Mouse (Mus musculus) liver, embryonic 14.5 days (tissue): ENCODE results near the gene Khdc4. TPM values are rescaled to one million over a fixed set of nuclear protein-coding genes. Genes with fewer than 3 reads are reported as not detected.

Experiments used
- ATAC-seq: fragments of 200-750 bp; cut with Nextera tagmentation; 2 replicates; pipeline ENCODE4 v1.8.0; 2017; ENCODE audit warnings: moderate number of reproducible peaks, mild to moderate bottlenecking, moderate library complexity; ENCODE audit not compliant: insufficient read depth
- DNase-seq, 3 experiments: peaks; one replicate each; pipeline ENCODE4 v3.0.0-alpha.2; 2012 to 2013; ENCODE audit warnings: low read depth in 3 of 3, low spot score in 3 of 3
- H3K27ac ChIP-seq: fragments of 300-500 bp; sonication (generic); 2 replicates; pipeline ENCODE4 v1.5.1; 2014; ENCODE audit warnings: moderate library complexity, mild to moderate bottlenecking, control low read depth, inconsistent platforms
- H3K27me3 ChIP-seq: fragments of 300-500 bp; sonication (generic); 2 replicates; pipeline ENCODE4 v1.6.1; 2014; ENCODE audit warnings: mild to moderate bottlenecking, low read length, moderate library complexity; ENCODE audit not compliant: control insufficient read depth, insufficient read depth
- H3K36me3 ChIP-seq: fragments of 300-500 bp; sonication (generic); replicated peaks from 2 replicates; pipeline ENCODE4 v1.6.1; 2014; ENCODE audit warnings: low read depth; ENCODE audit not compliant: control insufficient read depth, insufficient read depth
- H3K4me1 ChIP-seq, 2 experiments: fragments of 200-500 bp in 1 of 2; fragments of 300-500 bp in 1 of 2; sonication (generic) in 1 of 2; replicated peaks; 2 replicates each; pipeline ENCODE4 v1.6.1; 2012 to 2014; ENCODE audit warnings: antibody characterized with exemption in 1 of 2, inconsistent platforms in 1 of 2, low read length in 1 of 2; ENCODE audit not compliant: control insufficient read depth in 2 of 2, insufficient read depth in 2 of 2
- H3K4me2 ChIP-seq: fragments of 300-500 bp; sonication (generic); 2 replicates; pipeline ENCODE4 v1.6.1; 2014; ENCODE audit warnings: low read depth, mild to moderate bottlenecking, control low read depth, moderate library complexity
- H3K4me3 ChIP-seq, 2 experiments: fragments of 200-500 bp in 1 of 2; fragments of 300-500 bp in 1 of 2; sonication (generic) in 1 of 2; 2 replicates each; pipeline ENCODE4 v1.5.1; 2012 to 2014; ENCODE audit warnings: low read depth in 2 of 2, low read length in 2 of 2, mild to moderate bottlenecking in 2 of 2, control low read depth in 1 of 2, inconsistent platforms in 1 of 2, moderate library complexity in 1 of 2; ENCODE audit not compliant: insufficient read depth in 1 of 2
- H3K9ac ChIP-seq: fragments of 300-500 bp; sonication (generic); replicated peaks from 2 replicates; pipeline ENCODE4 v1.6.1; 2014; ENCODE audit warnings: mild to moderate bottlenecking, control low read depth, moderate library complexity
- H3K9me3 ChIP-seq: fragments of 300-500 bp; sonication (generic); 2 replicates; pipeline ENCODE4 v1.6.1; 2016; ENCODE audit warnings: low read length, mixed read lengths; ENCODE audit not compliant: control insufficient read depth
- CTCF ChIP-seq: IDR thresholded peaks from 2 replicates; pipeline ENCODE4 v1.5.1; 2016; ENCODE audit warnings: antibody characterized with exemption, low read depth, control low read depth
- EP300 ChIP-seq: IDR thresholded peaks from 2 replicates; pipeline ENCODE4 v1.6.1; 2016; ENCODE audit warnings: antibody characterized with exemption, low read depth
- WGBS: fragments of 180-500 bp; shearing (Covaris S2); extraction: QIAGEN DNeasy Blood & Tissue Kit; methylation state at CpG from one replicate; pipeline ENCODE4 v1.1.7; 2014; ENCODE audit not compliant: insufficient replicate concordance; 5-methylcytosine and 5-hydroxymethylcytosine counted together
- polyA plus RNA-seq, 2 experiments: library from polyadenylated mRNA; depleted of rRNA in 1 of 2; stranded (reverse) in 1 of 2; unstranded in 1 of 2; fragments of >200 nt; fragmentation: Nextera tagmentation in 1 of 2; extraction: Ambion mirVana in 1 of 2; gene quantifications; 2 replicates each; pipeline versions ENCODE4 v1.2.1 to v1.2.3; 2012 to 2014

Khdc4 gene
- polyA plus RNA-seq, 2 experiments = 18.5 to 29.4 TPM

- WGBS = 72% methylated on average over 12 of the region's 12 CpGs
Observed at GRCm38 (mm10) chr3:88648452-88649168, 37.0 kb upstream of the Khdc4 start.

DNA sequence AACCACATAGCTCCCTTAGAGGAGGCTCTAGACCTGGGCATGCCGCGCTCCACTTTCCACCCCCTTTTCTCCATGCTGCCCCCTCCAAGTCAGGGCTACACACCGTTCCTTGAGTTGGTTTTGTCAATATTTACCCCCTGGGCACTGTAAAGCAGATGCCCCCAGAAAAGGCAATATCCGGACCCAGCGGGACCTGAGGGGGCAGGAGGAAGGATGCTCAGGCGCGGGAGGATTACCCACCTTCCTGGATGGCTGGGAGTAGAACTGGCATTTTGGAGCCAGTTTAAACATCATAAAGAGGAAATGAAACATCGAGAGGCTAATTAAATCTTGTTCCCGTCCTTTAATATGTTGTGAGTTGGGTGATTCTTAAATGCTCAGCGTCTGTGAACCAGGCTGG, 36.4 kb upstream of the Khdc4 start:
- H3K4me3 ChIP-seq = no peak overlapping the region
- 67% methylated on average over 10 of the region's 10 CpGs for WGBS
- no peaks in the 10 kb centered on the region for H3K9me3 ChIP-seq
- H3K27ac ChIP-seq = no peak overlapping the region
- H3K4me1 ChIP-seq = 0 out of 4 replicates have a peak, but pooled peaks cover 0 to 3% of the 10 kb centered on the region in 2 experiments
- H3K27me3 ChIP-seq = no peaks in the 10 kb centered on the region
- TF ChIP-seq CTCF (no peak), EP300 (no peak)
- ATAC-seq = no peak
- H3K4me2 ChIP-seq = no peak overlapping the region
- DNase-seq = no peak
- peaks cover 4% of the 10 kb centered on the region for H3K36me3 ChIP-seq
- H3K9ac ChIP-seq = no peak overlapping the region

More at GRCm38 (mm10) chr3:88648452-88649168, 37.0 kb upstream of the Khdc4 start:
- DNase-seq = no peak
- Histone ChIP-seq H3K4me1 (0 out of 4 replicates have a peak, but pooled peaks cover 0 to 3% of the 10 kb centered on the region in 2 experiments), H3K36me3 (peaks cover 4% of the 10 kb centered on the region), H3K4me2 (no peak overlapping the region), H3K9me3 (no peaks in the 10 kb centered on the region), H3K4me3 (no peak overlapping the region), H3K27ac (no peak overlapping the region), H3K27me3 (no peaks in the 10 kb centered on the region), H3K9ac (no peak overlapping the region)
- TF ChIP-seq CTCF = no peak
- TF ChIP-seq EP300 = no peak
- no peak for ATAC-seq

DNA sequence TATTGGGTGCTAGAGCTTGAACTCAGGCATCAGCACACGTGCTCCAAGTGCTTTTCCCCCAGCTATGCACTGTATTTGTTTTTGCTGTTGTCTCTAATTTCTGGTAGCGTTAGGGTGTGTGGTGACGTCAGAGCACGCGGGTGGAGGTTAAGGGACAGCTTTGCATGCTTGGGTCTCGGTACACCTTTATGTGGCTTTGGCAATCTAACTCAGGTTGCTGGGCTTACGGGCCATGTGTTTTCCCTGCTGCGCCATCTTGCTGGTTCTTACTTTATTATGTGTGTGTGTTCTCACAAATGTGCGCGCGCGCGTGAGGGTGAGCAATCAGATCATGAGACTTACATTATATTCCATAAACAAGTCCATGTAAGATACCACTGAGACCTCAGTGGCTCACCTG, 35.6 kb upstream of the Khdc4 start:
- Histone ChIP-seq H3K4me1 (0 out of 4 replicates have a peak, but pooled peaks cover 0 to 3% of the 10 kb centered on the region in 2 experiments), H3K4me3 (no peak overlapping the region), H3K27ac (no peak overlapping the region), H3K4me2 (no peak overlapping the region), H3K36me3 (peaks cover 4% of the 10 kb centered on the region), H3K9ac (no peak overlapping the region), H3K9me3 (no peaks in the 10 kb centered on the region), H3K27me3 (no peaks in the 10 kb centered on the region)
- no peak for DNase-seq
- no peak for ATAC-seq
- TF ChIP-seq EP300 (no peak), CTCF (no peak)
- WGBS = 78% methylated on average over 13 of the region's 13 CpGs

DNA sequence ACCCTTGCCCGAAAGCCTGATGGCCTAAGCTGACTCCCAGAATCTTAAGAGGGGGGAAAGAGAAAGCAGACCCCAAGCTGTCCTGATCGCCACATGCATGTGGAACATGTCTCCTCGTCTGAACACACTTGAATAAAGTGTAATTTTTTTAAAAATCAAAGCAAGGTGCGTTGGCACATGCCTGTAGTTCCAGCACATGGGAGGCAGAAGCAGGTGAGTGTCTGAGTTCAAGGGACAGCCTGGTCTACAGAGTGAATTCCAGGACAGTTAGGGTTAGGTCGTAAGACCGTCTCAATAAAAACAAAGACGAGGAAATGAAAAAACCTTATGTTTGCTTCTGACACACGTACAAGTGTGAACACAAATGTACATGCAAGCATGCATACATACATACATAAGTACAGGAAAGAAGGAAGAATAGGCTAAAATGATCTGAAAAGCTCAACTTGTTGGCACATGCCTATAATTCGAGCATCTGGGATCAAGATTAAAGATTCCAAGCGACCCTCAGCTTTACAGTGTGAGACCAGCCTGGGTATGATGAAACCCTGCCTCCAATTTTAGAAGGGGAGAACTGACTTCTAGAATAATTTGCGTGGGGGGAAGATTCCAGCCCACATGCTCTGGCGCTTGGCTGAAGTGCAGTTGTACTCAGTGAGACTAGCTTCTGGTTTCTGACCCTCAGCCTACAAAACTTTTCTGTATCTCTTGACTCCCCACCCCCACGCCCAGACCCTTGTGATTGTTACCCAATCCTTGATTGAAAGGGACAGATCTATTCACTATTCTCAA, 34.7 kb upstream of the Khdc4 start:
- Histone ChIP-seq H3K36me3 (peaks cover 3% of the 10 kb centered on the region), H3K4me3 (no peak overlapping the region), H3K27ac (no peak overlapping the region), H3K4me1 (0 out of 4 replicates have a peak, but pooled peaks cover 0 to 3% of the 10 kb centered on the region in 2 experiments), H3K9me3 (no peaks in the 10 kb centered on the region), H3K27me3 (no peaks in the 10 kb centered on the region), H3K9ac (no peak overlapping the region), H3K4me2 (no peak overlapping the region)
- DNase-seq = no peak
- no peak for TF ChIP-seq EP300
- TF ChIP-seq CTCF = no peak
- WGBS = 46% methylated on average over 13 of the region's 13 CpGs
- no peak for ATAC-seq
